Mouse (Mus musculus) liver, adult 2 months (tissue): ENCODE measurements around the gene Pcp4l1. TPM values are rescaled to one million over a fixed set of nuclear protein-coding genes. Genes with fewer than 3 reads are reported as not detected.
A peak's percentile ranks its signal among the peaks of the same experiment; 100 is the strongest.

ENCODE experiments used
- DNase-seq: peaks from one replicate; pipeline ENCODE4 v3.0.0-alpha.2; 2011; ENCODE audit warnings: low read depth, low spot score; ENCODE audit errors: extremely low read depth
- H3K27ac ChIP-seq: fragments of 200-500 bp; replicated peaks from 2 replicates; pipeline ENCODE4 v1.5.1; 2012; ENCODE audit warnings: low read depth, mild to moderate bottlenecking, control low read depth, inconsistent platforms, low read length; ENCODE audit not compliant: insufficient read depth
- H3K27me3 ChIP-seq: fragments of 200-500 bp; 2 replicates; pipeline ENCODE4 v1.6.1; 2012; ENCODE audit warnings: mild to moderate bottlenecking, moderate library complexity, low read length, inconsistent platforms; ENCODE audit not compliant: control insufficient read depth, insufficient read depth
- H3K36me3 ChIP-seq: fragments of 200-500 bp; 2 replicates; pipeline ENCODE4 v1.6.1; 2012; ENCODE audit warnings: low read length, inconsistent platforms; ENCODE audit not compliant: control insufficient read depth, insufficient read depth
- H3K4me1 ChIP-seq: fragments of 200-500 bp; 2 replicates; pipeline ENCODE4 v1.6.1; 2011; ENCODE audit warnings: low read length; ENCODE audit not compliant: control insufficient read depth, insufficient read depth
- H3K4me3 ChIP-seq: fragments of 200-500 bp; 2 replicates; pipeline ENCODE4 v1.5.1; 2011; ENCODE audit warnings: low read depth, mild to moderate bottlenecking, control low read depth, low read length, moderate library complexity; ENCODE audit not compliant: insufficient read depth
- H3K79me2 ChIP-seq: fragments of 200-500 bp; 2 replicates; pipeline ENCODE4 v1.6.1; 2012; ENCODE audit warnings: inconsistent platforms, mild to moderate bottlenecking, low read length, moderate library complexity; ENCODE audit not compliant: control insufficient read depth, insufficient read depth
- H3K9ac ChIP-seq: fragments of 200-500 bp; 2 replicates; pipeline ENCODE4 v1.6.1; 2012; ENCODE audit warnings: low read depth, mild to moderate bottlenecking, control low read depth, inconsistent platforms, low read length
- CTCF ChIP-seq: fragments of 200-500 bp; IDR thresholded peaks from 2 replicates; pipeline ENCODE4 v1.5.1; 2011; ENCODE audit warnings: low read depth, low read length, control low read depth
- POLR2A ChIP-seq: fragments of 200-500 bp; IDR thresholded peaks from 2 replicates; pipeline ENCODE4 v1.6.1; 2011; ENCODE audit warnings: low read length, control low read depth; ENCODE audit not compliant: insufficient read depth; ENCODE audit errors: extremely low read depth
- WGBS: fragments of 180-500 bp; shearing (Covaris S2); methylation state at CpG from one replicate; pipeline ENCODE4 v1.1.7; 2018; 5-methylcytosine and 5-hydroxymethylcytosine counted together
- polyA plus RNA-seq: library from polyadenylated mRNA; depleted of rRNA; stranded (reverse); fragments of >200 nt; gene quantifications from 2 replicates; pipeline ENCODE4 v1.2.3, GENCODE M21; 2012
- total RNA-seq: library from RNA; depleted of rRNA; stranded (reverse); fragments of >200 nt; gene quantifications from 2 replicates; pipeline ENCODE4 v1.2.3, GENCODE M21; 2014

Gene Pcp4l1
- total and polyA plus RNA-seq, 2 experiments = 10.0 to 10.5 TPM

DNA sequence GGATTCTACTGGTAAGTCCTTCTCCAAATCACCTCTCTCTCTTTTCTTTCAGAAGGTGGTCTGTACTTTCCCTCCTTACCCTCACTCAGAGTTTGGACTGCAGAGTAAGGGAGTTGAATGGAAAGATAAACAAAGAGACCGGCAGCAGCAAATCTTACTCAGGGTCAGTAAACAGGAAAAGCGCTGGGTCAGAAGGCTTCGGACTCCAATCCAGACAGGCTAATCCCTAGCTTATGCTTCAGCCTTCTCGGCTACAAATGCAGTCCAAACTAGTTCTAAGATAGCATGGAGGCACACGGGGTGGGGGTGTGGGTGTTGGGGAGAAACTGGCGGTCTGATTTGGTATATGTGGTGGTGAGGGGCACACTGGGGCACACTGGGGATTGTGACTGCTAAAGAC is 41.4 kb upstream of the Pcp4l1 start:
- Histone ChIP-seq H3K9ac (no peak overlapping the region), H3K4me3 (no peak overlapping the region), H3K27me3 (no peaks in the 10 kb centered on the region), H3K27ac (no peak overlapping the region), H3K79me2 (no peaks in the 10 kb centered on the region; the same call in 1 of the 2 replicates), H3K4me1 (peaks cover 13% of the 10 kb centered on the region), H3K36me3 (peaks cover 48% of the 10 kb centered on the region)
- TF ChIP-seq POLR2A (no peak), CTCF (no peak)
- 48% methylated on average over 6 of the region's 6 CpGs for WGBS
- no peak for DNase-seq

DNA sequence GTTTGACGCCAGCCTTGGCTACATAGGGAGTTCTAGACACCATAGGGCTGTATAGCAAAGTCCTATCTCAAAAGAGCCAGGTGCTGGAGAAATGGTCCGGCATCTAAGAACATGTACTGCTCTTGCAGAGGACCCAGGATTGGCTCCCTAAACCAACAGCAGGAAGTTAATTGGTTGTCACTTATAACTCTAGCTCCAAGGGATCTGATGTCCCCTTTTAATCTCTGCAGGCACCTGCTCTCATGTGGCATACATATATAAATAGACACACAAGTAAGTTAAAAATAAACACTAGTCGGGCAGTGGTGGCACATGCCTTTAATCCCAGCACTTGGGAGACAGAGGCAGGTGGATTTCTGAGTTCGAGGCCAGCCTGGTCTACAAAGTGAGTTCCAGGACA is 39.7 kb upstream of the Pcp4l1 start:
- Histone ChIP-seq H3K27me3 (no peaks in the 10 kb centered on the region), H3K9ac (no peak overlapping the region), H3K4me3 (no peak overlapping the region), H3K79me2 (no peaks in the 10 kb centered on the region; the same call in 1 of the 2 replicates), H3K36me3 (peaks cover 39% of the 10 kb centered on the region), H3K4me1 (peaks cover 17% of the 10 kb centered on the region), H3K27ac (no peak overlapping the region)
- TF ChIP-seq CTCF = no peak
- no peak for TF ChIP-seq POLR2A
- WGBS = 85% methylated on average over 4 of the region's 4 CpGs
- DNase-seq = no peak

DNA sequence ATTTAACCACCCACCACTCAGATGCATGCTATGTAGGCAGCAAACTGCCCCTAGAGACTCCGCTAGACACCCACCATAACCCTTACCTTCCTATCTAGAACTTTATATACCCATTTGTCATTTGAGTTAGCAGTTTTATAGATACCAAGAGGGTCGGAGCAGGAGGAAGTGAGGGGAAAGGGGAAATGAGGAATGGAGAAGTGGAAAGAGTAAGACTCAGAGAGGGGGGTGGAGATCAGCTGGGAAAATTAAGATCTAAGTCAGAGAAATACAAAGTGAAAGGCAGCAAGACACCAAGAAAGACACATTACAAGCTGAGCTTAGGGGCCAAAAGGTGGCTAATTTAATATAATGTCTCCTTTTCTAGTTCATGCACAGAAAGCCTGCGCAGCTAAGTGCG is 38.5 kb upstream of the Pcp4l1 start:
- no peak for TF ChIP-seq POLR2A
- no peak for TF ChIP-seq CTCF
- Histone ChIP-seq H3K79me2 (no peaks in the 10 kb centered on the region), H3K4me1 (peaks cover 22% of the 10 kb centered on the region), H3K27me3 (no peaks in the 10 kb centered on the region), H3K27ac (peak overlapping the region; percentile 27; the same call in 1 of the 2 replicates), H3K9ac (no peak overlapping the region; the same call in 1 of the 2 replicates), H3K4me3 (no peak overlapping the region), H3K36me3 (peaks cover 34% of the 10 kb centered on the region)
- WGBS = 95% methylated on average over 4 of the region's 4 CpGs
- DNase-seq = no peak

DNA sequence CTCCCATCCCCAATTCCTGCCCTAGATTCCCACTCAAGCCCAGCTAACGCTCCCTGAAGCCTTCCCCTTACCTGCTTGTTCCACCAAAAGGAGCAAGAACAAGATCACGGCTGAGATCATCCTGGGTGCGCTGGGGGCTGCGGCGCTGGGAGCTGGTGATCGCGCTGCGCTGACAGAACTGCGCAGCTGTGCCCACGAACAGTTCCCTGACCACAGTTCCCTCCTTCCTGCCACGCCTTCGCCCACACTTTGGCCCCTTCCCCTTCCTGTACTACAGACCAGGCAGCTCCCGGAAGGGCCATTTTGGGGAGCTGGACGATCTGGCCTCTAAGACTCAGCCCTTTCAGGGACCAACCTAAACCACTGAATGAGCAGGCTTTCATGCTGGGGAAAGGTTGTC is 38.1 kb upstream of the Pcp4l1 start, which contains the start of gene Fcer1g:
TSS of gene Fcer1g (minus strand) at position 240 of the 400 bp plus-strand sequence.
- H3K27me3 ChIP-seq = no peaks in the 10 kb centered on the region
- H3K9ac ChIP-seq = peak within 1 kb of the TSS; percentile 58
- 89% methylated on average over 14 of the region's 14 CpGs for WGBS
- H3K27ac ChIP-seq = peak within 1 kb of the TSS; percentile 98
- peak within 1 kb of the TSS; percentile 54 for H3K4me3 ChIP-seq
- TF ChIP-seq POLR2A (0 out of 2 replicates have a peak, but pooled peaks have one; percentile 38), CTCF (no peak)
- H3K79me2 ChIP-seq = no peaks in the 10 kb centered on the region
- peaks cover 24% of the 10 kb centered on the region for H3K4me1 ChIP-seq
- peaks cover 32% of the 10 kb centered on the region for H3K36me3 ChIP-seq
- DNase-seq = no peak

DNA sequence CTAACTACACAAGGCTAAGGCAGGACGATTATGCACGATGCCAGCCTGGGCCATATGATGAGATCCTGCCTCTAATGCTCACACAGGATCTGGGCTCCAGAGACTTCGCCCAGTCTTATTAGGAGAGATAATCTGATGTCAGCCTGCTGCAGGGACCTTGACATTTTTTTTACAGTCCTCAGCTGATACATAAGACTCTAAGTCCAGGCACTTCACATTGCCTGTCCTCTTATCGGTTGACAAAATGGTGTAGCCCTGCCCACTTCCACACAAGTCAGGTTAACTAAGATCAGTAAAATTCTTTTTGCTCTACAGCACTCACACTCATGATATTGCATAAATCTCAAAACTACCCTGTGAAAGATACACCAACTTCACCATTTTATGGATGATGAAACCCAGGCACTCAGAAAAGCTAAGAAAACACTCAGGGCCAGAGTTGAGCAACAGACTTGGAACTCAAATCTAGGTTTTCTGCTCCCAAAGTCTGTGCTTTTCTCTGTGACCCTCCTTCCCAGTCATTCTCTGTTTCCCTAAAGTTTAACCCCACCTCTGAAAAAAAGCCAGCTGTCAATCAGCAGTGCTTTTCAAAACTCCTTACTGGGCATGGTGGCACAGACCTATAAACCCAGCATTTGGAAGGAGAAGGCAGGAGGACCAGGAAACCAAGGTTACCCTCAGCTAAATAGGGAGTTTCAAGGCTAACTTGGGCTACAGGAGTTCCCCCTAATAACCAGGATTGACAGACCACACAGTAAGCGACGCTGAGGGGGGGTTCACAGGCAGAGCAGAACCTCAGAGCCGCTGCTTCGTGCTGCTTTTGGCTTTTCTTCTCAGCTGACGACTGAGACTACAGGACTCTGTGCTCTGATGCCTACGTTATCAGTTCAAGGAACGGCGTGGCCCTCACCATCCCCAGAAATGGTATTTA is 37.0 kb upstream of the Pcp4l1 start:
- H3K9ac ChIP-seq = peak overlapping the region; percentile 58
- H3K27ac ChIP-seq = peak overlapping the region; percentile 98
- no peak for TF ChIP-seq POLR2A
- TF ChIP-seq CTCF = no peak
- peaks cover 24% of the 10 kb centered on the region for H3K4me1 ChIP-seq
- H3K27me3 ChIP-seq = no peaks in the 10 kb centered on the region
- peak; percentile 86 for DNase-seq
- no peaks in the 10 kb centered on the region for H3K79me2 ChIP-seq
- WGBS = 62% methylated on average over 12 of the region's 12 CpGs
- peaks cover 27% of the 10 kb centered on the region for H3K36me3 ChIP-seq
- peak overlapping the region; percentile 14; the same call in 1 of the 2 replicates for H3K4me3 ChIP-seq
